Mouse (Mus musculus) cerebellum, adult 11-12 months (tissue): ENCODE results near the gene Amy2a3.
"Not testable (repeated sequence)": the region's sequence is repeated elsewhere in the genome, so short reads cannot be mapped to it uniquely, and the experiment has no call there.

Experiments used
- DNase-seq: peaks from one replicate; pipeline ENCODE4 v3.0.0; 2022

The Amy2a3 gene

GRCm38 (mm10) chr3:113323952-113324351 is at the start of gene Amy2a3:
TSS of gene Amy2a3 (minus strand) at chr3:113324052.
- DNase-seq, result not testable (repeated sequence)

DNA sequence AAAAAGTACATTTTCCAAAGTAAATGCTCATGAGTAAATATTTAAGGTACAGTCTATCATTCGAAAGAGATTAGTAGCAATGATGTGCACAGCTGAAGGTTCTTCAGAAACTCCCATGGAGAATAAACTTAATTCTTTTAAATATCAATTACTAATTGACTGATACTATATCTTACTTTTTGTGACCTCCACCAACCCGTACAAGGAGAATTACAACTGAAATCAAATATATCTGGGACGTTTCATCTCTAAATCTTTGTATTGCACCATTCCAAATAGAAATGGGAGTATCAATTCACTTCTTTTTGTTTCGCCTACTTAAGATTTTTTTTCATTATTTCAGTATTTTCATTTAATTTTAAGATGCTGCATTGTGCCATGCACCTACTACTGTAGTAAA is 32.7 kb upstream of the Amy2a3 start, which contains the start of gene Amy2a2:
Gene Amy2a2 (minus strand): TSS at position 101 of the 400 bp plus-strand sequence.
- DNase-seq, result not testable (repeated sequence)

GRCm38 (mm10) chr3:113345484-113345883 is 21.6 kb upstream of the Amy2a3 start:
- not testable (repeated sequence) for DNase-seq

- DNase-seq, result not testable (repeated sequence)
Observed at GRCm38 (mm10) chr3:113312937-113313336, 10.9 kb downstream of the Amy2a3 start.

DNA sequence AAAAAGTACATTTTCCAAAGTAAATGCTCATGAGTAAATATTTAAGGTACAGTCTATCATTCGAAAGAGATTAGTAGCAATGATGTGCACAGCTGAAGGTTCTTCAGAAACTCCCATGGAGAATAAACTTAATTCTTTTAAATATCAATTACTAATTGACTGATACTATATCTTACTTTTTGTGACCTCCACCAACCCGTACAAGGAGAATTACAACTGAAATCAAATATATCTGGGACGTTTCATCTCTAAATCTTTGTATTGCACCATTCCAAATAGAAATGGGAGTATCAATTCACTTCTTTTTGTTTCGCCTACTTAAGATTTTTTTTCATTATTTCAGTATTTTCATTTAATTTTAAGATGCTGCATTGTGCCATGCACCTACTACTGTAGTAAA is 32.5 kb downstream of the Amy2a3 start, which contains the start of gene Amy2a4:
Gene Amy2a4 (minus strand): TSS at position 101 of the 400 bp plus-strand sequence.
- not testable (repeated sequence) for DNase-seq

DNA sequence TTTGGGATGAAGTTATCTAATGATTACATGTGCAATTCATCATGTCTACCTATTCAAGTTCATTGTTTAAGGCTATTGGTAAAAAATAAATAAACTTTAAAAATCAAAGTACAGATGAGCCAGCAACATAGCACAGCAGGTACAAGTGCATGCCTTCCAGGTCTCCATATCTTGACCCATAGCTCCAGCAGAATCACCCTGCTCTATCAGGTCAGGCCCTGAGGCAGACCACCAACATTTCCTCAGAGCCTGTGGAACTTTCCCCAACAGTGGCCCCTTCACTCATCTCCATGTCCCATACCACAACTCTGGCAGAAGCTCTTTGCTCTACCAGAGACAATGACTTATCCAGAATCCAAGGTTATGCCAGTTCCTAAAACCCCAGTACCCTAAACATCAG is 43.6 kb downstream of the Amy2a3 start:
- not testable (repeated sequence) for DNase-seq

DNA sequence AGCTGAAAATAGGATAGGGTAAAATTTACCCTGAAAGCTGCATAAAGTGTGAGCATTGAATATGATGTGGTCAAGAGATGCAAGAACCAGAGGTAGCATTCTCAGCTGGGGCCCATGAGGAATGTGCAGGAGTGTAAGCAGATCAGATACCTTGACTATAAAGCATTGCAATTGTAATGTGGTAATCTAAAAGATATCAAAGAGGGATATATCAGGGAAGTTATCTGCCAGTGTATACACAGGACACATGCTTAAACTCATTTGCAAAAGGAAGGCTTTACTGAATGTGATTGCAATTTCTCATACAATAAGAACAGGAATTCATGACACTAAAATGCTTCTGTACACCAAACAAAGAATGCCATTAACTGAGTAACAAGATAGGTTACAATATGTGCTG is 44.3 kb downstream of the Amy2a3 start:
- not testable (repeated sequence) for DNase-seq
